Mouse (Mus musculus) T-cell, adult 2 months (primary cell): ENCODE results near the gene Wdr18.
A peak's percentile ranks its signal among the peaks of the same experiment; 100 is the strongest.

Source experiments
- DNase-seq: peaks from one replicate; pipeline ENCODE4 v3.0.0; 2022; ENCODE audit warnings: low spot score

The Wdr18 gene

GRCm38 (mm10) chr10:79997034-79997760 is 37.2 kb downstream of the Wdr18 start:
- no peak for DNase-seq

GRCm38 (mm10) chr10:79997819-79998218 is 37.9 kb downstream of the Wdr18 start:
- no peak for DNase-seq

- no peak for DNase-seq
Observed at GRCm38 (mm10) chr10:80001945-80002344, 42.0 kb downstream of the Wdr18 start.

GRCm38 (mm10) chr10:80002829-80003228 is 42.9 kb downstream of the Wdr18 start:
- DNase-seq = no peak

- DNase-seq = no peak
Observed at GRCm38 (mm10) chr10:80003374-80004232, 43.7 kb downstream of the Wdr18 start.

- DNase-seq = no peak
Observed at GRCm38 (mm10) chr10:80004233-80004705, 44.3 kb downstream of the Wdr18 start.

GRCm38 (mm10) chr10:80011740-80012139 is 51.8 kb downstream of the Wdr18 start:
- no peak for DNase-seq

- no peak for DNase-seq
Observed at GRCm38 (mm10) chr10:80013609-80014008, 53.7 kb downstream of the Wdr18 start.

GRCm38 (mm10) chr10:80014484-80015290 is 54.7 kb downstream of the Wdr18 start:
- DNase-seq = no peak

GRCm38 (mm10) chr10:80015583-80015982 is 55.6 kb downstream of the Wdr18 start:
- DNase-seq = no peak

GRCm38 (mm10) chr10:80016511-80016910 is 56.6 kb downstream of the Wdr18 start, which contains the start of gene Arhgap45:
Gene Arhgap45 (plus strand): TSS chr10:80016653.
- DNase-seq = peak; percentile 92

- DNase-seq = peak; percentile 47
Observed at GRCm38 (mm10) chr10:80016931-80017330, 57.0 kb downstream of the Wdr18 start.

GRCm38 (mm10) chr10:80017361-80017760 is 57.4 kb downstream of the Wdr18 start:
- peak; percentile 95 for DNase-seq

- peak; percentile 61 for DNase-seq
Observed at GRCm38 (mm10) chr10:80017771-80018170, 57.8 kb downstream of the Wdr18 start.

- DNase-seq = peak; percentile 73
Observed at GRCm38 (mm10) chr10:80018739-80019297, 58.9 kb downstream of the Wdr18 start.

- no peak for DNase-seq
Observed at GRCm38 (mm10) chr10:80019471-80020131, 59.6 kb downstream of the Wdr18 start.
